Mouse (Mus musculus) E14TG2a.4 (cell line): ENCODE data around the gene Rtn4rl1.
A peak's percentile ranks its signal among the peaks of the same experiment; 100 is the strongest.

ENCODE experiments used
- H3K27me3 ChIP-seq: 2 replicates; pipeline ENCODE4 v1.6.1; 2014; ENCODE audit warnings: low read length, control low read depth; ENCODE audit not compliant: insufficient read depth
- H3K36me3 ChIP-seq: 2 replicates; pipeline ENCODE4 v1.6.1; 2014; ENCODE audit warnings: low read length, control low read depth; ENCODE audit not compliant: insufficient read depth
- H3K4me1 ChIP-seq: replicated peaks from 2 replicates; pipeline ENCODE4 v1.6.1; 2014; ENCODE audit warnings: low read depth, low read length, control low read depth
- H3K4me3 ChIP-seq: replicated peaks from 2 replicates; pipeline ENCODE4 v1.5.1; 2014; ENCODE audit warnings: mild to moderate bottlenecking, low read length
- H3K9me3 ChIP-seq: 2 replicates; pipeline ENCODE4 v1.6.1; 2014; ENCODE audit warnings: low read length, control low read depth
- CTCF ChIP-seq: conservative IDR thresholded peaks from 2 replicates; pipeline ENCODE4 v1.5.1; 2014; ENCODE audit warnings: low read length
- NANOG ChIP-seq: IDR thresholded peaks from 2 replicates; pipeline ENCODE4 v1.6.1; 2014; ENCODE audit warnings: borderline replicate concordance, low read length, mixed read lengths
- POU5F1 ChIP-seq: IDR thresholded peaks from 2 replicates; pipeline ENCODE4 v1.6.1; 2014; ENCODE audit warnings: low read length, borderline replicate concordance

Gene Rtn4rl1

GRCm38 (mm10) chr11:75167643-75168589 is 25.7 kb upstream of the Rtn4rl1 start:
- peaks cover 9% of the 10 kb centered on the region for H3K36me3 ChIP-seq
- TF ChIP-seq CTCF (no peak), NANOG (no peak), POU5F1 (no peak)
- no peaks in the 10 kb centered on the region for H3K9me3 ChIP-seq
- peak overlapping the region; percentile 79 for H3K4me3 ChIP-seq
- H3K4me1 ChIP-seq: peaks cover 70% of the 10 kb centered on the region
- peaks cover 99% of the 10 kb centered on the region for H3K27me3 ChIP-seq

GRCm38 (mm10) chr11:75168590-75169361 is 24.8 kb upstream of the Rtn4rl1 start:
- no peak for TF ChIP-seq POU5F1
- no peak for TF ChIP-seq CTCF
- TF ChIP-seq NANOG: no peak
- Histone ChIP-seq H3K36me3 (peaks cover under 1% of the 10 kb centered on the region; the same call in 1 of the 2 replicates), H3K4me1 (peaks cover 66% of the 10 kb centered on the region), H3K9me3 (no peaks in the 10 kb centered on the region), H3K4me3 (peak overlapping the region; percentile 79), H3K27me3 (peaks cover 94% of the 10 kb centered on the region)

GRCm38 (mm10) chr11:75169405-75170080 is 24.0 kb upstream of the Rtn4rl1 start, which contains the start of gene Hic1:
Gene Hic1 (minus strand): TSS chr11:75169519.
- Histone ChIP-seq H3K4me3 (peak within 1 kb of the TSS; percentile 79), H3K4me1 (peaks cover 66% of the 10 kb centered on the region), H3K9me3 (no peaks in the 10 kb centered on the region), H3K27me3 (peaks cover 93% of the 10 kb centered on the region), H3K36me3 (no peaks in the 10 kb centered on the region)
- no peak for TF ChIP-seq NANOG
- TF ChIP-seq POU5F1: no peak
- no peak for TF ChIP-seq CTCF

GRCm38 (mm10) chr11:75170136-75170751 is 23.3 kb upstream of the Rtn4rl1 start:
- Histone ChIP-seq H3K4me1 (peaks cover 59% of the 10 kb centered on the region), H3K9me3 (no peaks in the 10 kb centered on the region), H3K4me3 (peak overlapping the region; percentile 79), H3K27me3 (peaks cover 93% of the 10 kb centered on the region), H3K36me3 (no peaks in the 10 kb centered on the region)
- TF ChIP-seq POU5F1: no peak
- peak; percentile 50 for TF ChIP-seq CTCF
- no peak for TF ChIP-seq NANOG

- Histone ChIP-seq H3K27me3 (peaks cover 87% of the 10 kb centered on the region), H3K9me3 (no peaks in the 10 kb centered on the region), H3K4me1 (peaks cover 52% of the 10 kb centered on the region), H3K36me3 (peaks cover 9% of the 10 kb centered on the region), H3K4me3 (peak overlapping the region; percentile 85)
- TF ChIP-seq CTCF: no peak
- no peak for TF ChIP-seq POU5F1
- TF ChIP-seq NANOG: no peak
Measured at GRCm38 (mm10) chr11:75171186-75171865, 22.3 kb upstream of the Rtn4rl1 start.

GRCm38 (mm10) chr11:75172151-75173094 is 21.2 kb upstream of the Rtn4rl1 start:
- H3K9me3 ChIP-seq: no peaks in the 10 kb centered on the region
- TF ChIP-seq POU5F1 (no peak), NANOG (no peak), CTCF (no peak)
- peaks cover 76% of the 10 kb centered on the region for H3K27me3 ChIP-seq
- peaks cover 51% of the 10 kb centered on the region for H3K4me1 ChIP-seq
- H3K36me3 ChIP-seq: peaks cover 20% of the 10 kb centered on the region
- peak overlapping the region; percentile 85 for H3K4me3 ChIP-seq

GRCm38 (mm10) chr11:75173095-75173798 is 20.3 kb upstream of the Rtn4rl1 start:
- Histone ChIP-seq H3K36me3 (peaks cover 28% of the 10 kb centered on the region), H3K9me3 (no peaks in the 10 kb centered on the region), H3K4me3 (peak overlapping the region; percentile 85), H3K27me3 (peaks cover 68% of the 10 kb centered on the region), H3K4me1 (peaks cover 55% of the 10 kb centered on the region)
- TF ChIP-seq CTCF (no peak), NANOG (no peak), POU5F1 (no peak)
